Mouse (Mus musculus) embryonic facial prominence, embryonic 10.5 days (tissue): ENCODE results near the gene Nrip3. TPM values are rescaled to one million over a fixed set of nuclear protein-coding genes. Genes with fewer than 3 reads are reported as not detected.

Experiments
- DNase-seq: peaks from one replicate; pipeline ENCODE4 v3.0.0-alpha.2; 2017; ENCODE audit warnings: low spot score
- H3K27ac ChIP-seq: fragments of 300-500 bp; sonication (generic); replicated peaks from 2 replicates; pipeline ENCODE4 v1.5.1; 2016; ENCODE audit warnings: mild to moderate bottlenecking
- H3K27me3 ChIP-seq: fragments of 300-500 bp; sonication (generic); replicated peaks from 2 replicates; pipeline ENCODE4 v1.6.1; 2016; ENCODE audit warnings: low read depth, mild to moderate bottlenecking; ENCODE audit not compliant: poor library complexity, severe bottlenecking
- H3K36me3 ChIP-seq: fragments of 300-500 bp; sonication (generic); replicated peaks from 2 replicates; pipeline ENCODE4 v1.6.1; 2016; ENCODE audit warnings: mild to moderate bottlenecking, moderate library complexity
- H3K4me1 ChIP-seq: fragments of 300-500 bp; sonication (generic); 2 replicates; pipeline ENCODE4 v1.6.1; 2016
- H3K4me3 ChIP-seq: fragments of 300-500 bp; sonication (generic); 2 replicates; pipeline ENCODE4 v1.5.1; 2016; ENCODE audit warnings: mild to moderate bottlenecking, moderate library complexity
- H3K9me3 ChIP-seq: fragments of 300-500 bp; sonication (generic); 2 replicates; pipeline ENCODE4 v1.6.1; 2016; ENCODE audit warnings: mild to moderate bottlenecking
- WGBS: fragments of 180-500 bp; shearing (Covaris S2); methylation state at CpG from one replicate; pipeline ENCODE4 v1.1.7; 2016; 5-methylcytosine and 5-hydroxymethylcytosine counted together
- polyA plus RNA-seq: library from polyadenylated mRNA; unstranded; fragments of >200 nt; fragmentation: Nextera tagmentation; extraction: Ambion mirVana; gene quantifications from 2 replicates; pipeline ENCODE4 v1.2.1, GENCODE M21; 2016

Gene Nrip3
- 0.15 and 0.25 TPM in 2 replicates for polyA plus RNA-seq

DNA sequence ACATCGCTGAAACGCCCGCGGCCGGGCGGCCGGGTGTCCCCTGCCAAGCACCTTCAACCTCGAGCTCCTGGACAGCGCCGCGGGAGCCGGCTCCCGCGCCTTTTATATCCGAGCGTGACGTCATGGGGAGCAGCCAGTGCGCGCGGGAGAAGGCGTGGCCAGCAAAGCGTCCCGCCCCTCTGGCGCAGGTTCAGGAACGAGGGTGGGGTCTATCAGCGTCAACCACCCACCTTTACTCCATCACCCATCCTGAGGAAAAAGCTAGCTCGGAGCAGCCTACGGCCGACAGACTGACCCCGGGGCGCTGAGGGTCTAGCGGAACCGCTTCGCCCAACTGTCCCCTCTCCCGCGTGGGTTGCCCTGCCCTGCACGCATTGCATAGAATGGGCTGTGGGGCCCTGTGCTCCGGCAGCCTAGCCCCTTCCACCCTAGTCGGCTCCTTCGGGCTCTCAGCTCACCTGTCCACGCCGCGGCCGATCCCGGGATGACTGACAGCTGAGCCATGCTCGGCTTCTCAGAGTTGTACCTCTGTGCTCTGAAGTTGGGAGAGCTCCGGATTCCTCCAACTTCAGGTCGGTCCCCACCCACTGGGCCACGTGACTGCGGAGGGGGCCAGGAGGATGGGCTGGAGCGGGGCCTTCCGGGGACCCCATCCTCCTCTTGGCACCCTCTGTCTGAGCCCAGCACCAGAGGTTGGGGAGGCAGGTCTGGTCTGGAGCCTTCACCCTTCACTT lies at the start of gene Nrip3:
Nrip3 (minus strand) TSS at position 556 of the 734 bp plus-strand sequence.
- H3K9me3 ChIP-seq: no peaks in the 10 kb centered on the region
- H3K4me3 ChIP-seq: peak within 1 kb of the TSS; percentile 64
- DNase-seq: peak; percentile 87
- H3K27me3 ChIP-seq: peaks cover 71% of the 10 kb centered on the region
- H3K4me1 ChIP-seq: peaks cover 13% of the 10 kb centered on the region
- no peak within 1 kb of the TSS for H3K27ac ChIP-seq
- no peaks in the 10 kb centered on the region for H3K36me3 ChIP-seq
- WGBS: 2% methylated on average over 52 of the region's 52 CpGs

DNA sequence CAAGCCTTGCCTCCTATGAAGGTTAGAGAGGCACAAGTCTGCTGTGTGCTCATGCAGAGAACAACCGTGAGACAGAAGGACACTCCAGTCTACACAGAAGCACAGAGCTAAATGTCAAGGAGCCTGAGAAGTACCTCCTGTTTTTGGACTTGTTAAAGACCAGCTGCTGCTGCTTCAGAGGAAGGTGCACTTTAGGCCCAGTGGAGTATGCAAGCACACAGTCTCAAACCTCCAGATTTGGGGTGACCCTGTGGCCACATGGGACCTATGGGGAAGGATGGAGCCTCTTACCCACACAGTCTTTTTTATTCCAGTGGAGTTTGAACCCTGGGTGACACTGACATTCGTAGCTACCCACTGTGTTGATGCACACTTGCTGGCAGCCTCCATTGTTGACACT lies 49.6 kb upstream of the Nrip3 start:
- DNase-seq: no peak
- Histone ChIP-seq H3K9me3 (no peaks in the 10 kb centered on the region), H3K27ac (no peak overlapping the region), H3K4me3 (no peak overlapping the region), H3K27me3 (no peaks in the 10 kb centered on the region; the same call in none of the 2 replicates), H3K4me1 (no peaks in the 10 kb centered on the region), H3K36me3 (no peaks in the 10 kb centered on the region)
- WGBS: 85% methylated on average over 2 of the region's 2 CpGs

DNA sequence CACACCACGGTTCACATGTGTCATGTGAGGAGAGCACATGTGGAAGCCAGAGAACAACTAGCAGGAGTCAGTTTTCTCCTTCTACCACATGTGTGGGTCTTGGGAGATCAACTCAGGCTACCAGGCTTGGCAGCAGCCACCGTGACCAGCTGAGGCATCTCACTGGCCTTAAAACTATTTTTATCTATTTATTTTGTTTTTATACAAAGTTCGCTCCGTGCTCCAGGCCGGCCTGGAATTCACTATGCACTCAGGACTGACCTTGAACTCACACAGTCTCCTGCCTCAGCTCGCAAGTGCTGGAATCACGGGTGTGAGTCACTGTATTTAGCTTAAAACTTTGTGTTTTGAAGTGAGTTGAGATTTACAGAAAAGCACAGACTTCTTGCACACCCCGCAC lies 45.1 kb upstream of the Nrip3 start:
- Histone ChIP-seq H3K9me3 (no peaks in the 10 kb centered on the region), H3K27ac (no peak overlapping the region), H3K4me3 (no peak overlapping the region), H3K27me3 (no peaks in the 10 kb centered on the region), H3K36me3 (no peaks in the 10 kb centered on the region), H3K4me1 (peaks cover 11% of the 10 kb centered on the region)
- 86% methylated on average over 8 of the region's 8 CpGs for WGBS
- DNase-seq: no peak

DNA sequence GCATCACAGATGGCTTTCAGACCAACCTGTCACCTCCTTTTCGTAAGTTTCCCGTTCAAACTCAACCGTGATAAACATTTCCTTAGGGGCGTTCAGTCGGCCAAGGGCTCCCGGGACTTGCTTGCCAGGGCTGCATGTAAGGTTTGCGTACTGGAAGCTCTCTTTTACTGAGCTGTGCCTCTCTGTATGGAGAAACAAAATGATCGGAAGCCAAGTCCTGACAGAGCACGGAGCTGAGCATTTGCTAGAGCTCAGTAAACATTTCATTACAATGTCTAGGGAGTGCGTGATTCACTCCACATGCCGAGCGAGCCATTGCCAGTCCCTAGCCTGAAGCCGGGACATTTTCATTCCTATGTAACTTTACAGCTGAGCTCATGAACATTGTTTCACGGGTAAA lies 43.5 kb upstream of the Nrip3 start:
- no peaks in the 10 kb centered on the region for H3K27me3 ChIP-seq
- H3K27ac ChIP-seq: no peak overlapping the region
- DNase-seq: no peak
- WGBS: 78% methylated on average over 14 of the region's 14 CpGs
- no peaks in the 10 kb centered on the region for H3K36me3 ChIP-seq
- peaks cover 11% of the 10 kb centered on the region for H3K4me1 ChIP-seq
- H3K9me3 ChIP-seq: no peaks in the 10 kb centered on the region
- no peak overlapping the region for H3K4me3 ChIP-seq

DNA sequence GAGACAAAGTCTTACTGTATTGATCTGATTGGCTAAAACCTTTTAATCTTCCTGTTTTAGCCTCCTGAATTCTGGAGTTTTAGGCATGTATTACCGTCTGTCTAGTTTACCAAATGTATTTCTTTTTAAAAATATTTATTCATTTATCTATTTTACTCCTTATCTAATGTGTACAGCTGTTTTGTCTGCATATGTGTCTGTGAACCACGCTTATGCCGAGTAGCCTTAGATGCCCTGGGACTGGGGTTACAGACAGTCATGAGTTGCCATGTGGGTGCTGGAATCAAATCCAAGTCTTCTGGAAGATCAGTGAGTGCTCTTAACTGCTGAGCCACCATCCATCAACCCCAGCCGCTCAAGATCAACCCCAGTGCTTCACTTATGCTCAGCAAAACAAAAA lies 36.8 kb upstream of the Nrip3 start:
- Histone ChIP-seq H3K27me3 (peaks cover 45% of the 10 kb centered on the region), H3K36me3 (no peaks in the 10 kb centered on the region), H3K9me3 (no peaks in the 10 kb centered on the region), H3K4me3 (no peak overlapping the region), H3K4me1 (peaks cover 3% of the 10 kb centered on the region), H3K27ac (no peak overlapping the region)
- WGBS: 94% methylated on average over 4 of the region's 4 CpGs
- no peak for DNase-seq

DNA sequence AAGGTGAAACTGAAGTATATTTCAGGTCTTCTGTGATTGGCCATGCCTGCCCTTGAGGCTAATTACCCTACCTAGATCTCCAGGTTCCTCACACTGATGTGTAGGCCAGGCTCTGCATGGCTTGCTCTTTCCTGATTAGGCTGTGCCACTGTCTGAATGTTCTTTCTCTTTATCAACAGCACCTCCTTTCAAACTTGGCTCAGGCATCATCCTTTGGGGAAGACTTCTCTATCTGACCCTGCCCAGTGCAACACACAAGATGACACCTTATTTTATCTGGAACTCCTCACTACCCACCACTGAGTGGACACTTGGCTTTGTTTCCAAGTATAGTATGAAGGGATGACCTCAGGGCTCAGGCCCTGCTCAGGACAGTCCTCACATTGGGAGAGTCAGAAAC lies 36.1 kb upstream of the Nrip3 start:
- Histone ChIP-seq H3K27me3 (peaks cover 45% of the 10 kb centered on the region), H3K27ac (no peak overlapping the region), H3K9me3 (no peaks in the 10 kb centered on the region), H3K4me3 (no peak overlapping the region), H3K4me1 (peaks cover 7% of the 10 kb centered on the region), H3K36me3 (no peaks in the 10 kb centered on the region)
- DNase-seq: no peak

DNA sequence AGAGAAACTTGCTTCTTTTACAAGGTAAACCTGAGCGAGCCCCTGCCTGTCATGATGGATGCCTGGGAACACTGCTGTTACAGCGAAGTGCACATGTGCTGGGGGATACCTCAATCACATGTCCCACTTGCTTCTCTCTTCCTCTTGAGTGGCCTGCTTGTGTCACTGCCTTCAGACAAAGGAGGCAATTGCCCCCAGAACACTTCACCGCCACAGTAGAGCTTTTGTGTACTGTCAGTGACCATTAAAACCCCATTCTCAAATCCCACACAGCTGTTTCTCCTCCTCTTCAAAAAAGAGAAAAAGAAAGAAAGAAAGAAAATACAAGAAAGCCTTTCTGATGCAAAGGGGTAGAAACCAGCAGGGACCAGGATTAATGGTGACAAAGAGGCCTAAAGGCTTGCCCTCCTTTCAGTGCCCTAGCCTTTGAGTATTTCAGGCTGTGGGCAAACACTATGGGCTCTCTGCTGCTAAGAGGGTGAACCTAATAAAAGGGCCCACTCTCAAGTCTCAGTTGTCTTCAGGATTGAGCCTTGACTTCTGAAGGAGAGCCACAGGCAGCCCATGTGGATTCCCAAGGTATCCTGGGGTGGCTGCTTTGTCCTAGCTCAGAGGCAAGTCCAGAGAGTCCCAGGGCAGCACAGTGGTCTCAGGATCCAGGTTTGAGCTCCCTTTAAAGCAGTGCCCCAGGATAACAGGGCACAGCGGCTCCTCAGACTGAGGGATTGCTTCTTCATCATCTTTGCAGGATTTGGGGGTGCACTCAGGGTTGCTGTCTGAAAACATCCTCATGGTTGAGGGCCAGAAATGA lies 31.7 kb upstream of the Nrip3 start:
- no peak for DNase-seq
- Histone ChIP-seq H3K4me1 (peaks cover 7% of the 10 kb centered on the region), H3K27me3 (peaks cover 84% of the 10 kb centered on the region), H3K27ac (no peak overlapping the region; the same call in 1 of the 2 replicates), H3K9me3 (no peaks in the 10 kb centered on the region), H3K4me3 (no peak overlapping the region), H3K36me3 (no peaks in the 10 kb centered on the region)
- WGBS: 32% methylated on average over 4 of the region's 4 CpGs

DNA sequence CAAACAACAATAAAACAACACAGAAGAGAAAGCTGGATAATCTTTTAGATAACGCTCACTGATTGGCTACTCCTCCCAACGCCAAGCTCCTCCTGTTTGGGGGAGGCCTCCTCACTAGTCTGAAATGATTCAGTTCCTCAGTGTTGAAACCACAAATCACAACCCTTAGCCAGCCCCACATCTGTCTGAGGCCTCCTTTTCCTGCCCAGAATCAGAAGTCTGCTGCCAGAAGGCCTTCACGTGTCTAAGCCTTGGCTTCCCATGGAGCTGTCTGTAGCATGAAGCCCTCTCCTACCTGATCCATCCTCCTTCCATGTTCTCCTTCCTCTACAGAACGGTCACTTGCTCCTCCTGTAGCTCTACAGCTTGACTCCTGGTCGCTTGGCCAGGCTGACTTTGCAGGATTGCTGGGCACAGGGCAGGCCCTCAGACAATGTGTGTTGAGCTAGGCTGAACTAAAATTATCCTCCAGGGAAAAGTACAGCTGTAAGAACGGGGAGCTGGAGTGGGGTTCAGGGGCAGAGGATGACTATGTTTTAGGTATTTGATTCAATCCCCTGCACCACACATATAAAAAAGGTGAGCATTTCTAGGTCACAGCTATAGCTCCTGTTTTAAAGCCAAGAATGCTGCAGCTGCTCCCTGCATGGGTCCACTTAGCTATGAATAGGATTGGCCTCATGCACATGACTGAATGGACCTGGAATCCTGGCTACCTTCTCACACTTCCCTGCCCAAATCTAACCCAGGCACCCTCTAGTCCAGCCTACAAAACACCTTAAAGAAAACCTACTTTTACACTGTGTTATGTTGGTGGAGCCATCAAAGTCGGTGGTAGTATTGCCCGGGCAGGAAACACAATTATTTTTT lies 26.0 kb upstream of the Nrip3 start:
- Histone ChIP-seq H3K36me3 (no peaks in the 10 kb centered on the region), H3K4me3 (no peak overlapping the region), H3K9me3 (no peaks in the 10 kb centered on the region), H3K27ac (no peak overlapping the region), H3K4me1 (no peaks in the 10 kb centered on the region), H3K27me3 (peaks cover 43% of the 10 kb centered on the region)
- no peak for DNase-seq
- WGBS: 84% methylated on average over 8 of the region's 8 CpGs

DNA sequence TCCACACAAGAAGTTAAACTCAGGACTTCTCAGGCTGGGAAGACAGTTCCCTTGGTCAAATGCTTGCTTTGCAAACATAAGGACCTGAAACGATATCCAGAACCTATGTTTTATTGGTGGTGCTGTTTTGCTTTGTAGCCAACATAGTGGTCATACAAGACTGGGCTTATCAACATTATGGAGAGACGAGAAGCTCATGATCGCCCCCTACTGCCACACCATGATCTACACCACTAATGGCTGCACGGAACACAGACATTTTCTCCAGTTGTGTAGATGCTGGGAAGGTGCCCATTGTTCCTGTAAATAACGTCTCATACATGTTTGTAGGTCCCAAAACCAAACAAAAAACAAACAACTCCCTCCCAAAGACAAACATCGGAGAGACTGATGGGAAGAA lies 23.0 kb upstream of the Nrip3 start:
- Histone ChIP-seq H3K9me3 (no peaks in the 10 kb centered on the region), H3K36me3 (no peaks in the 10 kb centered on the region), H3K4me3 (no peak overlapping the region), H3K4me1 (no peaks in the 10 kb centered on the region), H3K27me3 (peaks cover 17% of the 10 kb centered on the region), H3K27ac (no peak overlapping the region)
- WGBS: 65% methylated on average over 6 of the region's 6 CpGs
- DNase-seq: no peak

DNA sequence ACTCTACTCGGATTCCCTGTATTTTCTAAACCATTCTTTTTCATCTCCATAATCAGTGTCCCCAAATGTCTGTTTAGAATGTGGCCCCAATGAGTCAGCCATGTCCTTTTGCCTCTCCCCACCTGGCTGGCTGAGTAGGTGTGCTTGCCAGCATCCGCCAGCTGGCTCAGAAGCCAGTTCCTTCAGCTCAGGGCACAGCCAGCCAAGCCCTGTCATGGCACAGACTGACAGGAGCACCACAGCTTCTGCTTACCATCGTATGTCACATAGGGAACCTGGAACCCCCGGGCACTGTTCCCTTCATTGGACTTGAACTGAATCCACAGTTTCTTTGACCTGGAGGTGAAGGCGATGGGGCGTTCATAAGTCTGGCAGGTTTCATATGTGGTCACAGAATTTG lies 22.5 kb upstream of the Nrip3 start:
- no peak for DNase-seq
- Histone ChIP-seq H3K27me3 (peaks cover 14% of the 10 kb centered on the region), H3K9me3 (no peaks in the 10 kb centered on the region), H3K4me3 (no peak overlapping the region), H3K36me3 (no peaks in the 10 kb centered on the region), H3K4me1 (no peaks in the 10 kb centered on the region), H3K27ac (no peak overlapping the region)
- 90% methylated on average over 6 of the region's 6 CpGs for WGBS

DNA sequence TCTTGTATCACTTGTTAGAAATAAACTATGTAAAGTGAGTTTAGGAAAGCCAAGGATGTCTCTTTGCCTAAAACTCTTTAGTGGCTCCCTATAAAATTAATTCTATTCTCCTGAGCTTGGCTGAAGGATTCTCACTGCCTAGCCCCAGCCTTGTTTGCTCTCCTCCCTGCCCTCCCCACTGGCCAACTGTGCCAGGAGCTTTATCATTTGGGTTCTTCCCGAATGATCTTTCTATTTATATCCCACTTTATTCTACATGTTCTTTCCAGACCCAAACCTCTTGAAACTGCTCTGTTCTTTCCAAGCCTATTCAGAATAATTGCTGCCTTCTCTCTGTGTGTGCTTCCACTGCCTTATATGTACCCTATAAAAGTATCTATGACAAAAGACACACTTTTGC lies 21.7 kb upstream of the Nrip3 start:
- WGBS: 75% methylated on average over 1 of the region's 1 CpGs
- Histone ChIP-seq H3K36me3 (no peaks in the 10 kb centered on the region), H3K4me3 (no peak overlapping the region), H3K27ac (no peak overlapping the region), H3K27me3 (peaks cover 5% of the 10 kb centered on the region; the same call in 1 of the 2 replicates), H3K4me1 (no peaks in the 10 kb centered on the region), H3K9me3 (no peaks in the 10 kb centered on the region)
- DNase-seq: no peak

DNA sequence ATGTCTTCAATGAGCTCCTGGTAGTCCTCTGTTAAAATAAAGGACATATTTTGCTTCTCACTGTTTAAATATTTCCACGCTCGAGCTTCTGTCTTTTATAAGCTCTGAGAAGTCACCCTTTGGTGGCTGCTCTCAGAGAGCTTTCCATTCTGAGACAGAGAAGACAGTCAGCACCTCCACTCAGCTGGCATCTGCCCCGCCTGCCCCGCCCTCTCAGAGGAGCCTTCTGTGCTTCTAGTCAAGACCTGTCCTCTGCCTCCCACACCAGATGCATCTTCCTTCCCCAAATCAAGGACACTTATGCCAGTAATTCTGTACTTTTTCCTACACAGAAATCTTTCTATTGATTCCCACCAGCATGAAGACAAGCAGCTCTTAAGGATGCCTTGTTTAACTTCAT lies 18.8 kb upstream of the Nrip3 start:
- 0 out of 2 replicates have a peak, but pooled peaks cover 5% of the 10 kb centered on the region for H3K27me3 ChIP-seq
- WGBS: 87% methylated on average over 4 of the region's 4 CpGs
- no peaks in the 10 kb centered on the region for H3K36me3 ChIP-seq
- no peaks in the 10 kb centered on the region for H3K9me3 ChIP-seq
- H3K4me1 ChIP-seq: no peaks in the 10 kb centered on the region
- no peak for DNase-seq
- no peak overlapping the region for H3K4me3 ChIP-seq
- no peak overlapping the region for H3K27ac ChIP-seq
